In the genomic region with DNA sequence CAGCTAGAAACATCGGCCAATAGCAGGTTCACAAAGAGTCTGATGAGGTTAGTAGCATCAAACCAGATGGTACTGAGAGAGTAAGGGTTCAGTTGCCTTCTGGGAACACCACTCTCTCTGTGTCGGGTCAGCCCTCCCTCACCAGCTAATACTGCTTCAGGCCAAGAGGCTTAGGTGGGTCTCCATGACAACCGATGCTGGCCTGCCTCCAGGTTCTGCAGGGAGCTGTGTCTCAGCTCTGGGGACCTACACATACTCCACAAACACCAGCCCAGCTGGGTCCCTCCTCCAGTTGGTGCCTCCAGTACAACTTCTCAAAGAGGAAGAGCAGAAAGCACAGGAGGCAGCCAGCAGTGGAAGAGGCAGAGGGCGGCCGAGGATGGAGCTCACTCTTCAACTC, we compare ENCODE assay signal across 9 mouse cellular contexts. TPM values are rescaled to one million over a fixed set of nuclear protein-coding genes. Genes with fewer than 3 reads are reported as not detected.
DNase-seq lines count a peak whose midpoint lies in the region; ATAC-seq and TF ChIP-seq lines count a peak whose summit lies in the region.
"Had no signal": no experiment of that assay in that cellular context is flagged by ENCODE, and none has a peak within 500 bp of the region (broad histone marks: within the 10 kb centered on the region; RNA-seq: fewer than 3 reads in every experiment).

A gene (plus strand): TSS at position 184 of the 400 bp plus-strand sequence.

- ATAC-seq in neural tube, embryonic 15.5 days (ENCODE audit: low FRiP score) = peak; percentile 59; the same call in 1 of the 2 replicates

- no peaks in the 10 kb centered on the region for H3K27me3 ChIP-seq in neural tube, embryonic 15.5 days (replicated peaks)
- H3K27me3 ChIP-seq in heart, adult 2 months (ENCODE audit: control insufficient read depth, insufficient read depth, low read length) = no peaks in the 10 kb centered on the region
- H3K27me3 ChIP-seq: limb, embryonic 13.5 days had no signal

- no peaks in the 10 kb centered on the region for H3K36me3 ChIP-seq in neural tube, embryonic 15.5 days
- H3K36me3 ChIP-seq in heart, adult 2 months (ENCODE audit: control insufficient read depth, insufficient read depth, low read length) = no peaks in the 10 kb centered on the region
- H3K36me3 ChIP-seq: limb, embryonic 13.5 days had no signal

- intact Hi-C loops in heart, adult 2 months (cut with DNase I) = no loop called here

- H3K4me3 ChIP-seq in neural tube, embryonic 15.5 days (replicated peaks) = no peak within 1 kb of the TSS
- no peak within 1 kb of the TSS for H3K4me3 ChIP-seq in heart, adult 2 months
- H3K4me3 ChIP-seq: limb, embryonic 13.5 days had no signal

- DNase-seq in adrenal gland, postnatal 14 days = peak; percentile 76
- no peak for DNase-seq in adrenal gland, adult 8-10 months
- DNase-seq in ovary, adult 18-20 months (ENCODE audit: low spot score) = peak; percentile 48
- DNase-seq in ovary, postnatal 10 days (ENCODE audit: low spot score) = no peak
- DNase-seq in kidney, postnatal 14 days = peak; percentile 59
- no peak for DNase-seq in spleen, postnatal 36 days (ENCODE audit: low spot score in 2 of 2)
- no peak for DNase-seq in heart, adult 2 months

- H3K4me1 ChIP-seq in neural tube, embryonic 15.5 days = peaks cover 23% of the 10 kb centered on the region
- H3K4me1 ChIP-seq in heart, adult 2 months (ENCODE audit: control insufficient read depth, insufficient read depth, low read length) = no peaks in the 10 kb centered on the region

- no peak for TF ChIP-seq CTCF in heart, adult 2 months (IDR thresholded peaks at IDR 0.05)

- no peak within 1 kb of the TSS for H3K9ac ChIP-seq in neural tube, embryonic 15.5 days (replicated peaks)
- no peak within 1 kb of the TSS for H3K9ac ChIP-seq in heart, adult 2 months (ENCODE audit: low read depth, low read length)
- H3K9ac ChIP-seq: limb, embryonic 13.5 days had no signal

- no peak for TF ChIP-seq POLR2A in heart, adult 2 months (IDR thresholded peaks at IDR 0.05; ENCODE audit: insufficient read depth, low read depth, low read length)

- no peak for TF ChIP-seq EP300 in heart, adult 2 months (IDR thresholded peaks at IDR 0.05; ENCODE audit: insufficient read depth, low read depth, low read length)

- H3K79me2 ChIP-seq in heart, adult 2 months (replicated peaks; ENCODE audit: control insufficient read depth, insufficient read depth, low read length) = no peaks in the 10 kb centered on the region

- H3K4me2 ChIP-seq in neural tube, embryonic 15.5 days = no peak within 1 kb of the TSS
- H3K4me2 ChIP-seq: limb, embryonic 13.5 days had no signal

- H3K9me3 ChIP-seq in neural tube, embryonic 15.5 days (replicated peaks) = no peaks in the 10 kb centered on the region
- H3K9me3 ChIP-seq: limb, embryonic 13.5 days had no signal

- no peak within 1 kb of the TSS for H3K27ac ChIP-seq in neural tube, embryonic 15.5 days (replicated peaks)
- no peak within 1 kb of the TSS for H3K27ac ChIP-seq in heart, adult 2 months
- H3K27ac ChIP-seq: limb, embryonic 13.5 days had no signal

- 35% methylated on average over 5 of the region's 5 CpGs for WGBS in neural tube, embryonic 15.5 days
- 56% methylated on average over 5 of the region's 5 CpGs for WGBS in heart, adult 2 months

RNA-seq across cellular contexts. Expression of the gene that starts here (rescaled TPM):
- total RNA-seq in adrenal gland, postnatal 14 days (2021) = 0.26 TPM in 1 of 2 replicates, not detected in the other
- under 1 TPM in 2 of 4 experiments, not detected in 2; 0.21 to 0.22 TPM for total RNA-seq in adrenal gland, adult 8-10 months (2022)
- polyA plus RNA-seq in neural tube, embryonic 15.5 days (2015; fragmentation: Nextera tagmentation; extraction: Ambion mirVana) = 1.9 and 2.1 TPM in 2 replicates
- under 1 TPM; 0.18 to 0.23 TPM for total RNA-seq in heart, adult 2 months (2021)
- 0.47 and 0.49 TPM in 2 replicates for polyA plus RNA-seq in heart, adult 2 months (2012; rRNA removed)

Comparison
In these comparisons a context has a peak if more than half of its experiments do, and no peak if none do; other contexts are left out.
1. DNase-seq: peak in ovary, adult 18-20 months (single experiment) and kidney, postnatal 14 days (single experiment); none in adrenal gland, adult 8-10 months (single experiment), ovary, postnatal 10 days (single experiment), spleen, postnatal 36 days (0 of 2) and heart, adult 2 months (0 of 2).
2. Peak in DNase-seq in adrenal gland, postnatal 14 days; RNA of the gene not detected or under 1 TPM.